Mouse (Mus musculus): Measurements from ENCODE around the gene Unc5cl. TPM values are rescaled to one million over a fixed set of nuclear protein-coding genes. Genes with fewer than 3 reads are reported as not detected.

Gene Unc5cl
- total and polyA plus RNA-seq, 3 experiments = 0.21 to 0.27 (median 0.23) TPM

DNA sequence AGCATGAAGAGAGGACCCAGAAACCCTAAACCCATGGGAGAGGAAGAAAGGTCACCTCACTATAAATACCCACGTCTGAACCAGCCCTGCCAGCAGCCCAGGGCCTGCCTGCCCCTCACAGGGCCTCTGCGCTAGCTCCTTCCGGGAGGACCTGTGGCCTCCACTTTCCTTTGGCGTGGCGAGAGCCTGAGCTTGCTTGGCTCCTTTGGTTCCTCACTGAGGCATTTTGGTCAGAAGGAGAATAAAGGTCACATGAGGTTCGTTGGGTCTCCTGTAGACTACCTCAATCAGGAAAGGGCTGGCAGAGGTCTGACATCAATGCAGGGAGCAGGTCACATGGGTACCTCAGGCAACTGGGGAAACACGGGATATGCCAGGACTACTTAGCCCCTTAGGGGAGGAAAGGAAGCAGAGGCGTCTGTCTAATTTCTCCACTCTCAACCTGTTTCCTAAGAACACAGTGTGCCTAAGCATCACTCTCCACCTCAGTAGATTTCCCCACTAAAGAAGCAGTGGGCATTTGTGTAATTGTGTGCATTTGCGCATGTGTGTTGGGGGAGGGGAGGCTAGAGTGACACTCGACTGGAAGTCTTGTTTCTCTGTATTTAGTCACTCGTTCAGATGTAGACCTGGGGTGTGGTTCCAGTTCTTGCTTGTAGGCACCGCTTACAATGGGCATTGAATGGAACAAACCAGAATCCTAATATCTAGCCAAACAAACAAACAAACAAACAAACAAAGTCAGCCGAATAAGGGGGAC lies 27.5 kb upstream of the Unc5cl start:
- peaks cover 24% of the 10 kb centered on the region for H3K4me1 ChIP-seq (ENCODE audit: control insufficient read depth, insufficient read depth, low read length)
- peak overlapping the region; percentile 83 for H3K27ac ChIP-seq
- 39% methylated on average over 13 of the region's 13 CpGs for WGBS
- H3K36me3 ChIP-seq (ENCODE audit: control insufficient read depth, insufficient read depth, low read length) = peaks cover 11% of the 10 kb centered on the region
- no peaks in the 10 kb centered on the region for H3K27me3 ChIP-seq (ENCODE audit: control insufficient read depth, insufficient read depth, low read length)
- H3K79me2 ChIP-seq (replicated peaks; ENCODE audit: control insufficient read depth, insufficient read depth, low read length) = no peaks in the 10 kb centered on the region; the same call in 1 of the 2 replicates
- peak in 1 of 2 experiments; percentile 65 for DNase-seq
- TF ChIP-seq POLR2A (IDR thresholded peaks at IDR 0.05; ENCODE audit: insufficient read depth, low read depth, low read length) = no peak
- no peak for TF ChIP-seq CTCF (IDR thresholded peaks at IDR 0.05)
- peak; percentile 44; the same call in 1 of the 2 replicates for TF ChIP-seq EP300 (IDR thresholded peaks at IDR 0.05; ENCODE audit: insufficient read depth, low read depth, low read length)
- no peak overlapping the region; the same call in 1 of the 2 replicates for H3K4me3 ChIP-seq
- H3K9ac ChIP-seq (ENCODE audit: low read depth, low read length) = no peak overlapping the region
- intact Hi-C loops (cut with DNase I) = loop anchor here (2.0 kb wide), 1 partner anchor 16 kb away; the partner anchor contains the start of gene Oard1

DNA sequence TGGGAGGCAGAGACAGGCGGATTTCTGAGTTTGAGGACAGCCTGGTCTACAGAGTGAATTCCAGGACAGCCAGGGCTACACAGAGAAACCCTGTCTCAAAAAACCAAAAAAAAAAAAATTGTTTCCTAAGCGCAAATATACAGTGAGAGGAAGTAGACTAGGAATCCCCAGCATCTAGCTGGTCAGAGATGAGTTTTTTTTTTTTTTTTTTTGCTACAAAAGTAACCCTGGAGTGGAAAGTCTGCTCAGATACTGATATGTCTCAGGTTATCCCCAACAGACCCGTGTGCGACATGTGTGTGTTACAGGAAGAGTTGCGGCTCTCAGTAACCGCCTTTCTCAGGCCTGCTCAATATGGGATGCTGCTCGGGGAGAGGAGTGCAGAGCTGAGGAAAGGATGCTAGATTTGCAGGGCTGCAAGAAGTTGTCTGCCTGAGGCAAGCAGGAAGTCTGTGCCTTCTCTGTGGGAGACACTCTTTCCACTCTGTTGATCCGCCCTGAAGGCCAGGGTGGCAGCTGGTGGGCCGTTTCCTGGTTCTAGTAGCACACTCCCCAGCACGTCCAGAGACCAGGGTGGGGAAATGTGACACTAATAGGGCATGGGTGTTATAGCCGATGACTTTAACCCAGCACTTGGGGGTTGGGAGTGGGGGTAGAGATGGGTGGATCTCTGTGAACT lies 26.7 kb upstream of the Unc5cl start:
- Histone ChIP-seq H3K36me3 (ENCODE audit: control insufficient read depth, insufficient read depth, low read length) (peaks cover 11% of the 10 kb centered on the region), H3K4me3 (no peak overlapping the region), H3K9ac (ENCODE audit: low read depth, low read length) (0 out of 2 replicates have a peak overlapping the region, but pooled peaks have one; percentile 5), H3K4me1 (ENCODE audit: control insufficient read depth, insufficient read depth, low read length) (peaks cover 24% of the 10 kb centered on the region), H3K79me2 (replicated peaks; ENCODE audit: control insufficient read depth, insufficient read depth, low read length) (no peaks in the 10 kb centered on the region; the same call in 1 of the 2 replicates), H3K27me3 (ENCODE audit: control insufficient read depth, insufficient read depth, low read length) (no peaks in the 10 kb centered on the region), H3K27ac (peak overlapping the region; percentile 15)
- no peak for TF ChIP-seq POLR2A (IDR thresholded peaks at IDR 0.05; ENCODE audit: insufficient read depth, low read depth, low read length)
- no peak for TF ChIP-seq CTCF (IDR thresholded peaks at IDR 0.05)
- TF ChIP-seq EP300 (IDR thresholded peaks at IDR 0.05; ENCODE audit: insufficient read depth, low read depth, low read length) = no peak
- WGBS = 42% methylated on average over 11 of the region's 11 CpGs
- intact Hi-C loops (cut with DNase I) = loop anchor here (2.0 kb wide), 1 partner anchor 17 kb away; the partner anchor contains the start of gene Oard1
- peak in 1 of 2 experiments; percentile 40 for DNase-seq

DNA sequence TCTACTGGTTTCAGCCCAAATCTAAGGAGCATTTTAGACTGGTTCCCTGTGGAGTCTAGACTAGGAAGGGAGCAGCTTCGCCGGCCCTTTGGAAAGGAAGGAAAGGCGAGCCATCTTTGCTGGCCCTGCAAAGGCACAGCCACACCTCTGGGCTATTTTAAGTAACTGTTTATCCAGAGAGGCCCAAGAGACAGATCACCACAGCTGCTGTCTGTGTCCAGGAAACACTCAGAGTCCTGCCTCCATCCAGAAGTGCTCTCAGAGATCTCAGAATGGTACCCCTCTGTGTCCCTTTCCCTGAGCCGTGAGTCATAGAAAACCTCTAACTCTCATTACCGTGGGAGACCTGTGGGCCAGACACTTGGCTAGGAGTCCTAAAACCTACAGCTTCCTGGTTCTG lies 24.3 kb upstream of the Unc5cl start:
- Histone ChIP-seq H3K27me3 (ENCODE audit: control insufficient read depth, insufficient read depth, low read length) (no peaks in the 10 kb centered on the region), H3K9ac (ENCODE audit: low read depth, low read length) (0 out of 2 replicates have a peak overlapping the region, but pooled peaks have one; percentile 3), H3K27ac (peak overlapping the region; percentile 66), H3K36me3 (ENCODE audit: control insufficient read depth, insufficient read depth, low read length) (peaks cover 8% of the 10 kb centered on the region), H3K79me2 (replicated peaks; ENCODE audit: control insufficient read depth, insufficient read depth, low read length) (no peaks in the 10 kb centered on the region), H3K4me3 (peak overlapping the region; percentile 9; the same call in 1 of the 2 replicates), H3K4me1 (ENCODE audit: control insufficient read depth, insufficient read depth, low read length) (peaks cover 19% of the 10 kb centered on the region)
- intact Hi-C loops (cut with DNase I) = no loop called here
- WGBS = 13% methylated on average over 5 of the region's 5 CpGs
- DNase-seq = peak in 1 of 2 experiments; percentile 64
- TF ChIP-seq CTCF (IDR thresholded peaks at IDR 0.05) = no peak
- peak; percentile 77; the same call in 1 of the 2 replicates for TF ChIP-seq EP300 (IDR thresholded peaks at IDR 0.05; ENCODE audit: insufficient read depth, low read depth, low read length)
- TF ChIP-seq POLR2A (IDR thresholded peaks at IDR 0.05; ENCODE audit: insufficient read depth, low read depth, low read length) = peak; percentile 63; the same call in 1 of the 2 replicates

DNA sequence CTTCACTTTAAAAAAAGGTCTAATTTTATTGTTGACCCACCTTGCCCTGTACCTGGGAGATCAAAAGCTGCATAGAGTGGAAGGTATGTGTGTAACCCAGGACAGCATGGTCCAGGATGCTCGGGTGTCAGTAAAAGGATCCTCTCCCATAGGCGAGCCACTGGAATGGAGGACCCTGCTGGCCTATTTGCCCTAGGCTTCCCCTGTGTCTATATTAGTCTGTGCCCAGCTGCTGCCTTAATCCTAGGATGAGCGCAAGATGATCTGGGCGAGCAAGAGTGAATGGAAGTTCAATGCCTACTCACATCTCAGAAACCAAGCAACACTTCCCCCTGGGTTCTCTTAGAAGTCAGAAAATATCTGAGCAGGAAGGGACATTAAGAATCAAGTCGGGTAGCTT lies 23.6 kb upstream of the Unc5cl start:
- Histone ChIP-seq H3K27me3 (ENCODE audit: control insufficient read depth, insufficient read depth, low read length) (no peaks in the 10 kb centered on the region), H3K27ac (peak overlapping the region; percentile 85), H3K79me2 (replicated peaks; ENCODE audit: control insufficient read depth, insufficient read depth, low read length) (no peaks in the 10 kb centered on the region), H3K4me3 (peak overlapping the region; percentile 28), H3K4me1 (ENCODE audit: control insufficient read depth, insufficient read depth, low read length) (peaks cover 17% of the 10 kb centered on the region), H3K9ac (ENCODE audit: low read depth, low read length) (peak overlapping the region; percentile 61; the same call in 1 of the 2 replicates), H3K36me3 (ENCODE audit: control insufficient read depth, insufficient read depth, low read length) (peaks cover 8% of the 10 kb centered on the region)
- intact Hi-C loops (cut with DNase I) = no loop called here
- DNase-seq = no peak
- 49% methylated on average over 5 of the region's 5 CpGs for WGBS
- no peak for TF ChIP-seq CTCF (IDR thresholded peaks at IDR 0.05)
- no peak for TF ChIP-seq EP300 (IDR thresholded peaks at IDR 0.05; ENCODE audit: insufficient read depth, low read depth, low read length)
- no peak for TF ChIP-seq POLR2A (IDR thresholded peaks at IDR 0.05; ENCODE audit: insufficient read depth, low read depth, low read length)

DNA sequence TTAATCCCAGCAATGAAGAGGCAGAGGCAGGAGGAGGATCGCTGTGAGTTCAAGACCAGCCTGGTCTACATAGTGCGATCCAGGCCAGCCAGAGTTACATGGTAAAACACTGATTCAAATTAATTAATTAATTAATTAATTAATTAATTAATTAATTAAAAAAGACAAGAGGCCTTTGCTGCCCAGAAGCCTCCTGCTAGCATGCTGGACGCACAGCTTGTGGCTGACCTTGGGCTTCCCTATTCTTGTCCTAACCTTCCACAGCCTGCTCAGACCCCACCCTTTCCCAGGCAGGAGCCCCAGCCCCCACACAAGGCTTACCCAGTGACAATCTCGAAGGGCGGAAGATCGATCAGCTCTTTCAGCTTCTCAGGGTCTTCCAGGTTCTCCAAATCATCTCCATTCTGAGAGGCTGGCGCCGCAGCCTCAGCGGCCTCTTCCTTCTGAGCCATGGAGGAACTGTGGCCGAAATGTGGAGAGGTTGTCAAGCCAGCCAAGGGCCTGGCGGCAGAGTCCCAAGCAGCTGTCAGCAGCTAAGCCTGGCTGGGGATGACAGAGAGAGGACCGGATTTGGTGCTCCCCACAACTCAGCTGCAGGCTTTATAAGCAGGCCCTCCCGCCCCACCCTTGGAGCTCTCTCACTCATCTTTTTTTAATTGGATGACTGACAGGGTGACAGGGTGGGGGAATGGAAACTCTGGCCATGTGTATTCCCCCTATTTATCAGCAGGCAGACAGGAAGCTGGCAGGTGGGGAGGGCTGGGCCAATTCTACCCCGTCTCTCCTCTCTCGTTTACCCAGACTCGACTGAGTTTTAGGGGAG lies 22.3 kb upstream of the Unc5cl start, which contains the start of gene Apobec2:
Gene Apobec2, minus strand, starts transcription at position 773 of the 823 bp plus-strand sequence.
- peak; percentile 76 to 79 for DNase-seq
- peaks cover 13% of the 10 kb centered on the region for H3K4me1 ChIP-seq (ENCODE audit: control insufficient read depth, insufficient read depth, low read length)
- peak within 1 kb of the TSS; percentile 28 for H3K4me3 ChIP-seq
- peak within 1 kb of the TSS; percentile 78 for H3K9ac ChIP-seq (ENCODE audit: low read depth, low read length)
- intact Hi-C loops (cut with DNase I) = no loop called here
- no peaks in the 10 kb centered on the region for H3K79me2 ChIP-seq (replicated peaks; ENCODE audit: control insufficient read depth, insufficient read depth, low read length)
- H3K36me3 ChIP-seq (ENCODE audit: control insufficient read depth, insufficient read depth, low read length) = peaks cover 6% of the 10 kb centered on the region
- no peaks in the 10 kb centered on the region for H3K27me3 ChIP-seq (ENCODE audit: control insufficient read depth, insufficient read depth, low read length)
- WGBS = 43% methylated on average over 16 of the region's 16 CpGs
- peak within 1 kb of the TSS; percentile 85 for H3K27ac ChIP-seq
- TF ChIP-seq EP300 (IDR thresholded peaks at IDR 0.05; ENCODE audit: insufficient read depth, low read depth, low read length) (peak; percentile 62; the same call in 1 of the 2 replicates), CTCF (IDR thresholded peaks at IDR 0.05) (no peak), POLR2A (IDR thresholded peaks at IDR 0.05; ENCODE audit: insufficient read depth, low read depth, low read length) (peak; percentile 73)
